11 mouse cellular contexts compared by ENCODE assay signal in the genomic region with DNA sequence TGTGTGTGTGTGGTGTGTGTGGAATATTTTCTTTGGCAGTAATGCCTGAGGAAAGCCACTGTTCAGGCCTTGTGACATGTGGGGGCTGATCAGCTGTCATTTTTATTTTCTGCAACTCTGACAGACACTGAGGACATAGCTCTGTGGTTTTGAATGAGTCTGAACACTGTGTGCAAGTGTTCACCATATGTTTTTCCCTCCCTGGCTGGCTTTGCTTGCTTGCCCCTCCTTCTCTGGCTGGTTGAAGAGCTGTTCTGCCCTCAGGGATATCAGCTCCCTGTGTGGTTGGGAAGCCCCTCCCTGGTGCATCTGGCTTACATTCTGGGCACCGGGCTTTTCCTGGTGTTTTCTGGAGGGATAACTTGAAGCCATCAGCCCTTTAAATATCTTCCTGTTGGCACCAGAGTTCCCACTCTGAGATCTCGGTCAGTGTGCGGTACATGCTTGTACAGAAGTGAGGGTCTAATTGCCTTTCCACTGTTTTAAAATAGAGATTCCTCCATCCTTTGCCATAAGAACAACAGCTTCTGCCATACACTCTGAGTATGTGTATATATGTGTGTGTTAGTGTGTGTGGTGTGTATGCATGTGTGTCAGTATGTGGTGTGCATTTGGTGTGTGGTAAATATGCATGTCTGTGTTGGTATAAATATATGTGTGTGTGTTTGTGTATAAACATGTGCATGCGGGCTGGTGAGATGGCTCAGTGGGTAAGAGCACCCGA. TPM values are rescaled to one million over a fixed set of nuclear protein-coding genes. Genes with fewer than 3 reads are reported as not detected.
DNase-seq lines count a peak whose midpoint lies in the region; ATAC-seq and TF ChIP-seq lines count a peak whose summit lies in the region.
"Had no signal": no experiment of that assay in that cellular context is flagged by ENCODE, and none has a peak within 500 bp of the region (broad histone marks: within the 10 kb centered on the region; RNA-seq: fewer than 3 reads in every experiment).

No protein-coding gene starts in this region.

- 74% methylated on average over 5 of the region's 5 CpGs for WGBS in stomach, postnatal 0 days

- no peaks in the 10 kb centered on the region for H3K4me1 ChIP-seq in stomach, postnatal 0 days (replicated peaks; ENCODE audit: control insufficient read depth, insufficient read depth)

- H3K27ac ChIP-seq in layer of hippocampus, adult 2 months: no peak overlapping the region
- no peak overlapping the region for H3K27ac ChIP-seq in stomach, postnatal 0 days (replicated peaks)
- H3K27ac ChIP-seq: liver, embryonic 14.5 days had no signal

- no peak for ATAC-seq in stomach, postnatal 0 days (ENCODE audit: low FRiP score, low TSS enrichment)

- TF ChIP-seq EP300 in stomach, postnatal 0 days (optimal IDR thresholded peaks at IDR 0.05): no peak

- H3K27me3 ChIP-seq in stomach, postnatal 0 days (ENCODE audit: control insufficient read depth, insufficient read depth, low read length): no peaks in the 10 kb centered on the region

- no peaks in the 10 kb centered on the region for H3K36me3 ChIP-seq in stomach, postnatal 0 days (ENCODE audit: control insufficient read depth, insufficient read depth, low read length)

- no peak overlapping the region for H3K4me3 ChIP-seq in layer of hippocampus, adult 2 months
- H3K4me3 ChIP-seq in stomach, postnatal 0 days (ENCODE audit: low read depth, low read length): no peak overlapping the region

- H3K9me3 ChIP-seq in stomach, postnatal 0 days (ENCODE audit: control insufficient read depth, low read length): no peaks in the 10 kb centered on the region

- no peak overlapping the region for H3K9ac ChIP-seq in stomach, postnatal 0 days (ENCODE audit: low read length)
- H3K9ac ChIP-seq: liver, embryonic 14.5 days had no signal

- H3K4me2 ChIP-seq in stomach, postnatal 0 days (replicated peaks; ENCODE audit: low read depth): no peak overlapping the region

- no peak for TF ChIP-seq CTCF in layer of hippocampus, adult 2 months (conservative IDR thresholded peaks at IDR 0.05)
- no peak for TF ChIP-seq CTCF in stomach, postnatal 0 days (IDR thresholded peaks at IDR 0.05; ENCODE audit: low read depth)

- DNase-seq in embryo, embryonic 10 days (ENCODE audit: low spot score): peak; percentile 38
- DNase-seq in embryo, embryonic 9.5 days (ENCODE audit: extremely low spot score): no peak
- DNase-seq in 3134 (ENCODE audit: extremely low read depth, insufficient read length, low spot score): peak; percentile 42
- peak; percentile 27 to 34 for DNase-seq in cerebellum, postnatal 36 days
- peak; percentile 61 to 80 for DNase-seq in layer of hippocampus, adult 2 months (ENCODE audit: low spot score in 2 of 2)
- no peak for DNase-seq in stomach, postnatal 0 days (ENCODE audit: low spot score)
- no peak for DNase-seq in ovary, postnatal 14 days (ENCODE audit: low spot score)
- no peak for DNase-seq in lung, postnatal 10 days
- DNase-seq: B cell, adult 2 months; kidney, adult 8-10 months had no signal

RNA-seq across cellular contexts. Expression of a gene that starts 41.6 kb away (rescaled TPM):
- total RNA-seq in layer of hippocampus, adult 2 months (2021): 10 to 100 TPM; 23.4 to 23.8 TPM
- 24.1 and 25.9 TPM in 2 replicates for polyA plus RNA-seq in stomach, postnatal 0 days (2015; fragmentation: Nextera tagmentation; extraction: Ambion mirVana)

RNA-seq across cellular contexts. Expression of a gene that starts 41.7 kb away (rescaled TPM):
- 10 to 100 TPM; 31.2 to 35.0 TPM for total RNA-seq in layer of hippocampus, adult 2 months (2021)
- 7.7 and 10.0 TPM in 2 replicates for polyA plus RNA-seq in stomach, postnatal 0 days (2015; fragmentation: Nextera tagmentation; extraction: Ambion mirVana)

Comparison
In these comparisons a context has a peak if more than half of its experiments do, and no peak if none do; other contexts are left out.
1. DNase-seq: peak in embryo, embryonic 10 days (single experiment), 3134 (single experiment), cerebellum, postnatal 36 days (2 of 2) and layer of hippocampus, adult 2 months (2 of 2); none in embryo, embryonic 9.5 days (single experiment), stomach, postnatal 0 days (single experiment), ovary, postnatal 14 days (single experiment) and lung, postnatal 10 days (single experiment).